Mouse (Mus musculus) kidney, adult 8-10 months (tissue): Measurements from ENCODE around the gene Galnt14.

ENCODE experiments used
- DNase-seq, 2 experiments: peaks; one replicate each; pipeline ENCODE4 v3.0.0; 2022

Galnt14 gene

GRCm38 (mm10) chr17:73502613-73503012, 207.6 kb downstream of the Galnt14 start:
- DNase-seq = no peak

GRCm38 (mm10) chr17:73489519-73489918, 220.7 kb downstream of the Galnt14 start:
- DNase-seq = no peak

GRCm38 (mm10) chr17:73487792-73488191, 222.5 kb downstream of the Galnt14 start:
- DNase-seq = peak in 1 of 2 experiments; percentile 14

GRCm38 (mm10) chr17:73487380-73487779, 222.9 kb downstream of the Galnt14 start:
- no peak for DNase-seq

- no peak for DNase-seq
These were observed 232.9 kb downstream of the Galnt14 start for GRCm38 (mm10) chr17:73477096-73478076.

GRCm38 (mm10) chr17:73474371-73474770, 235.9 kb downstream of the Galnt14 start:
- no peak for DNase-seq

- no peak for DNase-seq
These were observed 237.2 kb downstream of the Galnt14 start for GRCm38 (mm10) chr17:73473012-73473411.

GRCm38 (mm10) chr17:73460874-73461273, 249.4 kb downstream of the Galnt14 start:
- no peak for DNase-seq

GRCm38 (mm10) chr17:73458741-73459140, 251.5 kb downstream of the Galnt14 start:
- no peak for DNase-seq

GRCm38 (mm10) chr17:73456551-73456950, 253.7 kb downstream of the Galnt14 start:
- no peak for DNase-seq

GRCm38 (mm10) chr17:73453646-73454045, 256.6 kb downstream of the Galnt14 start:
- no peak for DNase-seq

- DNase-seq = no peak
These were observed 258.0 kb downstream of the Galnt14 start for GRCm38 (mm10) chr17:73452151-73452760.

GRCm38 (mm10) chr17:73449104-73449503, 261.1 kb downstream of the Galnt14 start:
- no peak for DNase-seq
